Mouse (Mus musculus) bone marrow macrophage, adult 2 months (primary cell): Measurements from ENCODE around the gene Trim45.

Source experiments
- CTCF ChIP-seq: IDR thresholded peaks from 2 replicates; pipeline ENCODE4 v1.5.1; 2012; ENCODE audit warnings: low read depth, mild to moderate bottlenecking, low read length, moderate library complexity
- POLR2A ChIP-seq: IDR thresholded peaks from 2 replicates; pipeline ENCODE4 v1.6.1; 2012; ENCODE audit warnings: mild to moderate bottlenecking, low read depth, low read length, borderline replicate concordance

GRCm38 (mm10) chr3:100911026-100911425 is 11.0 kb upstream of the Trim45 start:
- TF ChIP-seq POLR2A (no peak), CTCF (no peak)
